Mouse (Mus musculus): Measurements from ENCODE around the gene Slc10a3.

DNA sequence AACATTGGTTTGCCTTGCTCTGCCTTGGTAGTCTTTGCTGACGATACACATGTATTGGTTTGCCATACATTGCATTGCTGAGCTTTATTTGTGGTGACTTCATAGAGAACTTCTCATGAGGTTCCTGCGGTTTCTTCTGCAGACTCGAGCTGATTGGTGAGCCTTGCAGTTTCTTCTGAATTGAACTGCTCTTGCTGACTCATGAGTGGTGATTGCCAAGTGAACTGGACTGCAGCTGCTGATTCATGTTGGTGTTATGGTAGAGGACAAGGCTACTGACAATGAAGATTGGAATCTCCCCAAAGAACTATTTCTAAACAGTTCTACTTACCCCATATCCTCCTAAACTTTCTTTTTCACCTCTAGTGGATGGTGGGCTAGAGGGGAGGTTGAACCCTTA lies 27.0 kb upstream of the Slc10a3 start:
- TF ChIP-seq POLR2A (IDR thresholded peaks at IDR 0.05; ENCODE audit: borderline replicate concordance, extremely low read depth, insufficient read depth, insufficient read length, poor library complexity, severe bottlenecking) (no peak), CTCF (IDR thresholded peaks at IDR 0.05; ENCODE audit: borderline replicate concordance, extremely low read depth, insufficient read depth, insufficient read length) (no peak)

Measured in brain, embryonic 14.5 days (tissue).